Mouse (Mus musculus) cerebellum, postnatal 4 days (tissue): ENCODE data around the gene Mat2b.
"Not testable (repeated sequence)": the region's sequence is repeated elsewhere in the genome, so short reads cannot be mapped to it uniquely, and the experiment has no call there.

Experiments used
- DNase-seq, 2 experiments: peaks; one replicate each; pipeline ENCODE4 v3.0.0; 2022; ENCODE audit warnings: low spot score in 2 of 2, mixed read lengths in 1 of 2

The Mat2b gene

DNA sequence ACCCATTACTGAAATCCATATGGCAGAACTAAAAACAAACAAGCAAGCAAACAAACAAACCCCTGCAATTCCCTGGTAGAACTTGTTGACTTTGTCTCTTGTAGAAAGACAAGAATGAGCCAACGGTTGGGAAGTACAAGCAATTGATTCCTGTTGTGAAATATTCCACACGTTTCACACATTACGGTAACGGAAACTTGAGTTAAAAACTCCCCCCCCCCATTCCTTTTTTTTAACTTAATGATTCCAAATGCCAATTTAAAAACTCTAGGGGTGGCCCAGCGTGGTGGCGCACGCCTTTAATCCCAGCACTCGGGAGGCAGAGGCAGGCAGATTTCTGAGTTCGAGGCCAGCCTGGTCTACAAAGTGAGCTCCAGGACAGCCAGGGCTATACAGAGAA is at the start of gene Mat2b:
Mat2b (minus strand) TSS at position 101 of the 400 bp plus-strand sequence.
- DNase-seq: no peak

DNA sequence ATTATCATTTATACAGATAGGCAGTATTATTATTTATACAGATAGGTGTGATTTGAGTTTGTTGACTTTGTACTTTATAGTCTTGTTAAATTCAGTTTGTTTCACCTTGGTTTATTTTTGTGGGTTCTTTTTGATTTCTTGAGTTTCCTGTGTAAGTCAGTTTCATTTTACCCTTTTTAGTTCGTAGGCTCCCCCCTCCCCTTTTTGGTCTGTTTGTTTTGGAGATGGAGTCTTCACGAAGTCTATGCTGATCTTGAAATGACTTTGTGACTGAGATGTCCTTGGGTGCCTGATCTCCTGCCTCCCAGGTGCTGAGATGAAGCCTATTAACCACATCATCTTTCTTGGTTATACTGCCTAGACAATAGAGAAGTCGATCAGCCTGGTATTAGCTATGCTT is 49.3 kb upstream of the Mat2b start:
- DNase-seq: no peak

DNA sequence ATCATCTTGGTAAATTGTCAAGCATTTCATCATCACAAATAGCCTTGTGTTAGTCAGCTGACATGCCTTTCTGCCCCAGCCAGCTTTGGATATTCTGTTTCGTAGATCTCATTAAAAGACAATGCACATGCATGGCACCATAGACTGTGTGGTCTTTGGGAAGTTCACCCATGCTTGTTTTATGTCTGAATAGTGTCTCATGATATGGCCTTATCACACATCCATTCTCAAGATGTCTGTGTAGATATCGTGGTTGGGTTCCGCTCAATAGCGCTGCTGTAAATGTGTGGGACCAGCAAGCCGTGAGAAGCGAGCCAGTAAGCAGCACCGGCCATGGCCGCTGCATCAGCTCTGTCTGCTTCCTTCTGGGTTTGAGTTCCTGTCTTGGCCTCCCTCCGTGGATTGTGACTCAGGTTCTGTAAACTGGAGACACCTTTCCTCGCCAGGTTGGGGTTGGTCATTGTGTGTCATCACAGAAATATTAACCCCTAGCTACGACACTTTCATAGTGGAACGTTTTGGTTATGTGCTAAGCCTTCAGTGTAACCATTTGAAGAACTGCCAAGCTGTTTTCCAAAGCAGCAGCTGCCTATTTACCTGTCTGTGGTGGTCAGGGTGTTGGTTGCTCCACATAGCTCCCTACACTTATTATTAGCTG is 46.7 kb upstream of the Mat2b start:
- DNase-seq: no peak

DNA sequence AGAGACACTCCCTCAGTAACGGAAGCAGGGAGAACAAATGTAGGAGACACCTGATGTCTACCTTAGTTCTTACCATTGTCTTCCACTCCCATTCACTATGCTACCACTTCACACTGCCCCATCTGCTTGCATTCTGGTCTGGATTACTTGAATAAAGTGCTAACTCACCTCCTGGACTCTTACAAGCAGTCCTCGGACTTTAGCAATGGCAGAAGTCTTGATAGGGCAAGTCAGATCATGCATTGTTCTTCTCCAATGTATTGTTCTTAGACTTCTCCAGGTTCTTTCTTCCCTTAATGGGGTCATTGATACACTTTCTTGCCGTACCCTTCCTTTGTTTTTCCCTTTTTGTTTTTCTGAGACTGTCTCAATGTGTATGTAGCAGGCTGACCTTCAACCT is 42.4 kb upstream of the Mat2b start:
- DNase-seq: no peak

DNA sequence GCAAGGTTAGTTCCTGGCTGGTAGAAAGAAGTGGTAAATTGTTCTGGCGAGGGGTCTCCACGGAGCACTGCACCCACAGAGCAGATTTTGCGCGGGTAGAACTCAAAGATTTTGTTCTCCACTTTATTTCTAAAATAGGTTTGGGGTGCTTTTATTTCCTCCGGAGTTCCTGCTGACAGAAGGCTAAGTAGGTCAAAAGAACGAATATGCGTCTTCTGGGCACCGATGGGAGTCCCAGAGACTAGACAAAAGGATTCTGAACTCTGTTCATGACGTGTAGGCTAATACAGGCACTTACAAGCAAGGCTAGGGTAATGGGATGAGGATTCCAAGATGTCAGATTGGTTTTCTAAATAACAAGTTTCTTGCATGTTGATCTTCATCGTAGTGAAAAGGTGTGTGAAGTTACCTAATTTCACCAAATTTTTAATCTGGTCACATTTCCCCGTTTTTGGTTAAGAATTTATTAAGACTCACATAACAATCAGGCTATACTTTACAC is 39.3 kb upstream of the Mat2b start:
- DNase-seq: no peak

DNA sequence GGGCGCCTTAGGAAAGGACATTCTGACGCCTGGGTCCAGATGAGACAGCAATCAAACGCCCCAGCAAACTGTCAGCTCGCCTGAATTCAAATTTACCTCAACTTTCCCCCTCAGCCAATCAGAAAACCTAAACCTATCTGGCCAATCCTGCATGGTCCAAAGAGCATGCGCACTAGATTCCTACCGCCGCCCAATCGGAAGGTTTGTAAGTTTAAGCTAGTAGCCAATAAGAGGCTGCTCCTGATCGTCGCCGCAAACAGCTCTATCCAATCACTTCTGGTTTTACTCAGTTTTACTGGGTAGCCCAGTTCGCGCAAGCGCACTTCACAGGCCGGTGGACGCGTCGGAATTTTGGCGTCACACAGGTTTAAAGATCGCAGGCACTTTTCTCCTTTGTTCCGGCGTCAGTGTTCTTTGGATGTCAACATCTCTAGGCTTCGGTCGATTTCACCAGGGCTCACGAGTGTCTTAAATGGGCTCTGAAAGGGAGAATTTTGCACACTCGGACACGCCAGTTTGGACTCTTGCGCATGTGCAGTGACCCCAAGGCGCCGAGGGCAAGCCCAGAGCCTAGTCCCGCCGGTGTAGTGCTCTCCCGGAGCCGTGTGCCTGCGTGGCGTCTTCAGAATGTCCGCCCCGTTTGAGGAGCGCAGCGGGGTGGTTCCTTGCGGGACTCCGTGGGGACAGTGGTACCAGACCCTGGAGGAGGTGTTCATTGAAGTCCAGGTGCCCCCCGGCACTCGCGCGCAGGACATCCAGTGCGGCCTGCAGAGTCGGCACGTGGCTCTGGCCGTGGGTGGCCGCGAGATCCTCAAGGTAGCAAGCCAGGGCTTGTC is 38.6 kb upstream of the Mat2b start, which contains the start of the genes Hmmr and Nudcd2:
Hmmr (minus strand) TSS at position 84 of the 836 bp plus-strand sequence.
Nudcd2 (plus strand) TSS at position 329 of the 836 bp plus-strand sequence.
- DNase-seq: peak; percentile 68 to 89

DNA sequence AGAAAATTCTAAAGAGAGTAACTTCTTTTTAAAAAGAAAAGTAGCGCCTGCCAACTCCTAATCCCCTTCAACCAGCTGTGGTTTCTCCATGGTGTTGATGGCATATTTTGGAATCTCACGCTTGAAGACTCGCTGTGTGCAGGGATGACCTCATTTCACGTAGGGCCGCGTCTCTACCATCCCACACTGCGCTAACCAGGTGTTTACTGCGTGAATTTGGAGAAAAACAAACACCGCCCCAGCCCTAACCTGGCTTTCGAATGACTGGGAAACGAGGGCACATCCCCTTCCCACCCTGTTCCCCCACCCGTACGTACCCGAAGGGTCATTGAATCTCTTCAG is 38.0 kb upstream of the Mat2b start:
- DNase-seq: peak in 1 of 2 experiments; percentile 4

DNA sequence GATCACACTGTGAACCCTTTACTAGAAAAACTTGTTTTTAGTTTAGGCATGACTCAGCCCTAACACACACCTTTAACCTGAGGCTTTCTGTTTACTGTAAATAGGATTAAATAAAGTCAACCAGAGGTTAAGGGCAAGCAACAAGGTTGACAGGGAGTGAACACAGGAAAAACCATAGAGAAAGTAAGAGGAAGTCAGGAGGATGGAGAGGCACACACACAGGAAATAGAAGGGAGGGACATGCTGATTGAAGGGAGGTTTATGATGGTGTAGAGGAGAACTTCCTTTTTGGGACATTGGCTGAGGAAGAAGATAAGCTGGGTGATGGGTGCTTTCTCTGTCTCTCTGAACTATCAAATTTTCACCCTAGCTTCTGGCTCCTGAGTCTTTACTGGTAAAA is 23.3 kb upstream of the Mat2b start:
- DNase-seq: no peak

DNA sequence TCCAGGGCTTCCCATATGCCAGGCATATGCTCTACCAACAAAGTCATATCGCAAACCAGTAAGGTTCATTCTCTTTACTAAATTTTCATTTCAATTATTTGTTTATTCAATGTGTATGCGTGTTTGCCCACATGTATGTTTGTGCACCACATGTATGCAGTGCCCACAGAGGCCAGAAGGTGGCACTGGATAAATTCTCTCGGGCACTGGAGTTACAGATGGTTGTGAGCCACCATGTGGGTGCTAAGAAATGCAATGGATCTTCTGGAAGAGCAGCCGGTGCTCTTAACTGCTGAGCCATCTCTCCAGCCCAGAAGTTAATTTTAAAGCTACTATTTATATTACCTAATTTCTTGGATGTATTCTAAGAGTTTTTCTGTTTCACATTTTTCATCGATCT is 20.5 kb upstream of the Mat2b start:
- DNase-seq: no peak

DNA sequence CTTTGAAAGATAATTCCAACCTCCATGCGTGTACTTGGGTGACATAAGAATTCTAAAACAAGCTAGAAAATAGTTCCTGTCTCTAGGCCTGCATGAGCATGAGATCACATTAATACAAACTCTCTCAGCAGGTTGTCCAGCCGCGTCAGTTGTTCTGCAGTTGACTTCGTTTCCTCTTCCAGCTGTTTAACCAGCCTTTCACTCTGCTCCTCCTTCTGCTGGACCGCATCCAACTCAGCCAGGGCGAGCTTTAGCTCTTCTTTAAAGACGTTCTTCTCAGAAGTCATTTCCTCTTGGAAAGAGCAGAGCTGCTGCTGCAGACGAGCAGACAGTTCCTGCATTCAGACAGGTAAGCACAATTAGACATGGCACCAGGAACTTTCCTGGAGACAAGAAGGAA is 18.9 kb upstream of the Mat2b start:
- DNase-seq: no peak

DNA sequence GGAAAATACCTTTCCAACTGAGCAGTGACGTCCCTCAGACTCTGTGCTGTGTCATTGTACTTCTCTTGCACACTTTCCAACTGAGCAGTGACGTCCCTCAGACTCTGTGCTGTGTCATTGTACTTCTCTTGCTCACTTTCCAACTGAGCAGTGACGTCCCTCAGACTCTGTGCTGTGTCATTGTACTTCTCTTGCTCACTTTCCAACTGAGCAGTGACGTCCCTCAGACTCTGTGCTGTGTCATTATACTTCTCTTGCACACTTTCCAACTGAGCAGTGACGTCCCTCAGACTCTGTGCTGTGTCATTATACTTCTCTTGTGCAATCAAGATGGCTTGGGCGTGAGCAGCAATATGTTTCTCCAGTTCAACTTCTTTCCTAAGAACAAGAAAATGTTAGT is 14.9 kb upstream of the Mat2b start:
- DNase-seq: not testable (repeated sequence)

DNA sequence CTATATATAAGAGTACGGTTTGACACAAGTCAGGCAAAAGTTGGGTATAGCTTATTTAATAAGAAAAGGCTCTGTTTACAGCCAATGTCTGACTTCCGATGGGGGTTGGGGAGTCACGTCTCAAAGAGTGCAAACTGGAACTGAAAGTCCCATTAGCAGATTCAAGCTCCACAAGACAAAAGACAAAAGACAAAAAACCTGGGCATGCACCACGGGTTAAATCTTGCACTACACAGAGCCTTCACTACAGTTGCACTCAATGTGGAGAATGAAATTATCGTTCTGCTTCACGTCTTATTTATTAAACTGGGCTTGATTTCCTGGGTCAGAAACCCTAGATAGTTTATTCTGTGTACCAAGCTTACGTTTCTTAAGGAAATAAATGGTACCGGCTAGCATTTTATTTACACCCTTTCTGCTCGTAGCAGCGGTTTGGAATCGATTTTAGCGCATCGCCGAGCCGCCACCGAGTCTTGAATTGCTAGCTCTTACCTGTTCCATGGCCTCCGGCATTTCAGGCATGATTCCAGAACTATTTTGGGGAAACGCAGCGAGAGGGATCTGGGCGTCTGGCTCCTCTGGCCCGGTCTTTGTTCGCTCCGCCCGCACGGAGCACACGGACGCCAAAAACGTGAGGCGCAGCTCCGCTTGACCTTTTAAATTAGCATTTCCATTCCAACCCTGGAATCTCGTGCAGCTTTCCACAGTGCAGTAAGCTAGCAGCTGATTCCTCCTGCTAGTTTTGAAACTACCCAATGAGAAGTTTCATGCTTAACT is 504 bp downstream of the Mat2b start:
- peak; percentile 27 to 61 for DNase-seq

DNA sequence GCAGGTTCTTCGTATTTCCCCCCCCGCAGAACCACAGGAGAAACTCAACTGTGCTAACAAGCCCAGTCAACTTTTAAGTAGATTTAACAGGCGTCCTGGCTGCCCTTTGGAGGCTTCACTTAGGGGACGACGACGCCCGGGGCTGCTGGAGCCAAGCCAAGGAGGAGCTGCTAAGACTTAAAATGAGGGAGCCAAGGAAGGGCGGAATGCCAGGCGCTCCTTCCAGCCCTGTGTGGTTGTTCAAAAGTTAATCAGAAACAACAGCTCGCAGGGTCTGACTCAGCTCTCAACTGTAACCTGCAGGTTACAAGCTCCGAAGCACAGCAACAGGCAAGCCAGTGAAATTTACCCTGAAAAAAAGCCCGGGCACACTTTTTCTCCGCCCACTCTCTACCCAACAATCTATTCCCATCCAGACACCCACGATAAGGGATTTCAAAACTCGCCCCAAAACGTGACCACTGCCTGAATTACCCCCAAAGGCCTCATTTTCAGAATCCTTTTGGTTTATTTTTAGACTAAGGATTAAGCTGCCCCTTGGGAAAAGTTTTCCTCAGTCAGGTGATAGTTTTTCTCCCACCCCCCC is 1.5 kb downstream of the Mat2b start:
- DNase-seq: peak in 1 of 2 experiments; percentile 70

DNA sequence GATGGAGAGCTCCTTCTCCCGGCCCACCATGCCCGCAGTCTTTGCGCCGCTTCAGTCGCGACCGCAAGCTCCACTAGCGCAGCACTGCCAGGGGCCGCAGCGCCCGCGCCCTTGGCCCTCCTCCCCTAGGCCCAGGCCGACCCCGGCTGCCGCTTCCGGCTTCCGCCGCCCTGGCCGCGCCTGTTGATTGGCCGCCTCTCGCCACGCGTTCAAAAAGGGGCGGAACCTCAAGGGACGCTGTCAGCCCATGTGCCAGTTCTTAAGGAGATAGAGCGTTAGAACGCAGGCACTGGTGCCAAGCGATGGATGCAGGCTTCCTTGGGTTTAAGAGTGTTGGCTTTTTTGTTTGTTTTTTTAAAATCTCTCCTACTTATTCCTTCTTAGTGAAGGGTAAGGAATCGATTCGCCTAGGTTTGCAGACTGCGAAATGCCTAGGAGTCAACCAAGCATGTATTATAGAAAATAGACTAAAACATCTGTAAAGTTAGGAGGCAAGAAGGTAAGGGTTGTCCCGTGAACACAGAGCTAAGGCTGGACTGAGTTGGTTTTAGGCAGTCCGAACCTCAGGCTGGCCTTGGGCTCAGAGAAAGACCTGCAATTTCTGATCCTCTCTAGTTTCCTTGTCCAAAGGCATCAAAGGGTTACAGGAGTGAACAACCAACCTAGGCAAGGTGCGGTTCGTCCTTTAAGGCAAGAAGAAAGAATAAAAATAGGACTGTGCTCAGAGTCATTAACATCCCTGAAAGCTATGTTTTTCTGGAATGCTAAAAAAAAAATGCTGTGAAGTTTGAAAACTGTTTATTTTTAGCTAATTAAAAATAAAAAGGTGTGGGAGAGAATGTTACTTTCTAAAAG is 2.3 kb downstream of the Mat2b start:
- DNase-seq: peak; percentile 84 to 90

DNA sequence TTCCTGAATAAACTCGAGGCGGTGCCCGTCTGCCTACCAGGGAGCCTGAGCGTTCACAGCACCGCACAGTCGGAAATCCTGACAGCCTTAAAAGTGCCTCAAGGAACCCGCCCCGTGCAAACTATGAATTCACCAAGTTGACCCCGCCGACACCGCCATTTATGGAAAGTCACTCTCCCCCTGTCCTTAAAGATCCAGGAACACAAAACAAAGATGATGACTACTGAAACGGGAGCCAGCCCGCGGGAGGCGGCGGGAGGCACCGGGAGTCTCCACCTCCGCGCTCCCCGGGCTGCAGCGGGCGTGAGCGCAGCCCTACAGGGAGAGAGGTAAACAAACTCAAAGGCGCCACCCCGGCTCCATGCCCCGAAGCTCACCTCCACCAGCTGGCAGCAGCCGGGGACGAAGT is 2.9 kb downstream of the Mat2b start:
- DNase-seq: no peak

DNA sequence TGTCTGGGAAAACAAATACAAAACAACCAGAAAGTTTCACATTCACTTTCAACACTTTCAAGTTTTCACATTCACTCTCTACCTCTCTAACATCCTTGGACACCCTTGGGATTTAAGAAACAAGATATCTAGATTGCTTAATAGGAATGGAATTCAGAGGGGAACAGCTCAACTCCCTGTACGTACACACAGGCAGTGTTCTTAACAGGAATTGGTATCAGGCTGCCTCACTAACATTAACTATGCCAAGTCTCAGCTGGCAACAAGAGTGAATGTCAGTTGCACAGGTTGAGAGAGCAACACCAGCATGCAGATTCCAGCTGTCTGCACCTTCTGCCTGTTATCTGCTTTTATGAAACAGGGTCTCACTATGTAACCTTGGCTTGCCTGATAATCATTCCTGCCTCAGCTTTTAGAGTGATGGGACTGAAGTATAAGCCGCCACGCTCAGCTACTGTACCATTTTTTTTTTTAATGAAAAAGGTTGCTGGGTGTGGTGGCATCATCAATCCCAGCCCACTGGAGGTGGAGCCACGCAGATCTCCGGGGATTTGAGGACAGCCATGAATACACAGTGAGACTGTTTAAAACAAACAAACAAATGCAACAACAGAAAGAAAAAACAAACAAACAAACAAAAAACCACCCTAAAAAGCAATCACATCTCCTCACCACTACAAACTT is 4.4 kb downstream of the Mat2b start:
- DNase-seq: no peak

DNA sequence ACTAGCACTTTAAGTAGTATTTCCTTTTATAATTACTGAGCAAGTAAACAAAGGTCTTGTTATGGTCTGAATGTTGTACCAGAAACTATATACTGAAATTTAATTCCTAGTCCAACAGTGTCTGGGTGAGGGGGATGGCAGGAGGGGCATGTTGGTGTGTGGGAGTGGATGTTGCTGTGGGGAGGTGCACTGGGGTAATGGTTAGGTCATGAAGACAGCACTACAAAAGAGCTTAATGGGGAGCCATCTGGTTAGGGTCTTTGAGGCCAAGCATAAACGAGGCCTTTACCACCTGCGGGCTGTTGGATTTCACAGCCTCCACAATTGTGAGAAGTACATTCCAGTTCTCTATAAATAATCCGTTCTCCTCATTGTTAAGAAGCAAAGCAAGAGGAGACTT is 11.7 kb downstream of the Mat2b start:
- DNase-seq: no peak

DNA sequence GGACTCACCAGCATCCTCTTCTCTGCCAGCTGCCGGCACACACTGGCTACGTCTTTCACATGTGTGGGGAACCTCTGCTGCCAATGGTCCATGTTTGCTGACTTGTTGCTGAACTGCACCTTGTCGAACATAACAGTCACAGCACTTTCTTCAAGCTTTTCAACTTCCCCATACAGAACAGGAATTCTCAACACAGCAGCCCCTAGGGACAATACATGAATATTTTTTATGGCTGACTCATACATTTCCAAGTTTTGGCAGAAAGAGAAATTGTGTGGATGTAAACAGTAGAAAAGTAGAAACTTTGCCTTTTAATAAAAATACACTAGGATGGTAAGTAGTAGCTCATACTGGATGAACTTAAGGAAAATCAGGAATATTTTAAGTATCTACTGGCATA is 12.5 kb downstream of the Mat2b start:
- no peak for DNase-seq

DNA sequence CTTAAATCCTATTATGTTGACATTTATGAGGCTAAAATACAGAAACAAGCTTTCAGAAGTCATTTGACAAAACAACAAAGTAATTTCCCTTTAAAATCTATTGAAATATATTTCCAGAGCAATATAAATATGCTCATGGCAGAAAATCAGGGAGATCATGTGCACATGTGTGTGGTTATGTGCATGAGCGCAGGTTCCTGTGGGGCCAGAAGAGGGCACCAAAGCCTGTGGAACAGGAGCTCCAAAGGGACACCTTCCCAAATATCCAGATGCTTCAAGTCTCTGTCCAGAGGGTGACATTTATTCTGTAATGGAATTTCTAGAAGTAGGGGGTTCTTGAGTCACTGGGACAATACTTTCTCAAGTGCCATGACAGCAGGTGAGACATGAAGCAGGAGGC is 17.8 kb downstream of the Mat2b start:
- no peak for DNase-seq

DNA sequence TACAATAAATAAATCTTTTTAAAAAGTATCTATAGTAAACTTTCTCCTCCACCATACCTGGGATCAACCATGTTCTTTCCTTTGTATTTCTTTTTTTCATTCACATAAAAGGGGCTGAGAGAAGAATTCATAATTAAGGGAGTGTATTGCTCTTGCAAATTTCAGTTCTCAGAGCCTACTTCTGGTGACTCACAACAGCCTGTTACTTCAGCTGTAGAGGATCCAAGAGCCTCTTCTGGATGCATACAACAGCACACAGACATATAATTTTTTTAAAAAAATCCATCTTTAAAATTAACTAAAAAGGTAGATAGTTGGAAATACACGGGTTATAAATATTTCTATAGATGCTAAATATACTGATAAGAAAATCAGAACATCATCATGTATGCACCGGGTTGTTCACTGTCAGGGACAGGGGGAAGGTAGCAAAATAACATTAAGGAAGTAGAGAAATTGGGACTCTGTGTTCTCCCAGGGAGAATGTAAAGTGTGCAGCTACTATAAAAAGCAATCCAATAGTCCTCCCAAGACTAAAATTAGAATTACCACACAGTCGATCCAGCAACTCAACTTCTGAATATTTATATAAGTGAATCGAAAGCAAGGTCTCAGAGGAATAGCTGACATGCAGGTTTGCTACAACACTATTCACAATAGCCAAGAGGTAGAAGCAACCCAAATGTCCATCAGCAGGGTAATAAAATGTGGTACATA is 19.8 kb downstream of the Mat2b start:
- no peak for DNase-seq
